Mouse (Mus musculus) hindbrain, postnatal 0 days (tissue): Measurements from ENCODE around the gene Slc11a2. TPM values are rescaled to one million over a fixed set of nuclear protein-coding genes. Genes with fewer than 3 reads are reported as not detected.
"Not testable (repeated sequence)": the region's sequence is repeated elsewhere in the genome, so short reads cannot be mapped to it uniquely, and the experiment has no call there.

Experiments
- ATAC-seq: fragments of 200-750 bp; cut with Nextera tagmentation; 2 replicates; pipeline ENCODE4 v1.8.0; 2017; ENCODE audit warnings: mild to moderate bottlenecking, moderate TSS enrichment, moderate library complexity
- DNase-seq: peaks from one replicate; pipeline ENCODE4 v3.0.0-alpha.2; 2015; ENCODE audit warnings: low spot score
- H3K27ac ChIP-seq: fragments of 300-500 bp; sonication (generic); 2 replicates; pipeline ENCODE4 v1.5.1; 2014; ENCODE audit warnings: mild to moderate bottlenecking
- H3K27me3 ChIP-seq: fragments of 300-500 bp; sonication (generic); 2 replicates; pipeline ENCODE4 v1.6.1; 2014; ENCODE audit warnings: low read length, mixed read lengths; ENCODE audit not compliant: insufficient read depth
- H3K36me3 ChIP-seq: fragments of 300-500 bp; sonication (generic); 2 replicates; pipeline ENCODE4 v1.6.1; 2014; ENCODE audit warnings: low read length, mixed read lengths; ENCODE audit not compliant: insufficient read depth
- H3K4me1 ChIP-seq: fragments of 300-500 bp; sonication (generic); 2 replicates; pipeline ENCODE4 v1.6.1; 2014; ENCODE audit warnings: antibody characterized with exemption, low read length, mixed read lengths; ENCODE audit not compliant: insufficient read depth
- H3K4me2 ChIP-seq: fragments of 300-500 bp; sonication (generic); 2 replicates; pipeline ENCODE4 v1.6.1; 2014; ENCODE audit warnings: low read depth, mild to moderate bottlenecking, low read length, moderate library complexity, mixed read lengths
- H3K4me3 ChIP-seq: fragments of 300-500 bp; sonication (generic); 2 replicates; pipeline ENCODE4 v1.5.1; 2014; ENCODE audit warnings: low read length
- H3K9ac ChIP-seq: fragments of 300-500 bp; sonication (generic); replicated peaks from 2 replicates; pipeline ENCODE4 v1.6.1; 2014; ENCODE audit warnings: mild to moderate bottlenecking, low read length, moderate library complexity, mixed read lengths
- H3K9me3 ChIP-seq: fragments of 300-500 bp; sonication (generic); 2 replicates; pipeline ENCODE4 v1.6.1; 2016; ENCODE audit warnings: low read length, mixed read lengths
- CTCF ChIP-seq: IDR thresholded peaks from 2 replicates; pipeline ENCODE4 v1.5.1; 2016; ENCODE audit warnings: antibody characterized with exemption, control low read depth, low read depth
- WGBS: fragments of 180-500 bp; shearing (Covaris S2); extraction: QIAGEN DNeasy Blood & Tissue Kit; methylation state at CpG from one replicate; pipeline ENCODE4 v1.1.7; 2014; 5-methylcytosine and 5-hydroxymethylcytosine counted together
- polyA plus RNA-seq: library from polyadenylated mRNA; unstranded; fragments of >200 nt; fragmentation: Nextera tagmentation; extraction: Ambion mirVana; gene quantifications from 2 replicates; pipeline ENCODE4 v1.2.1, GENCODE M21; 2015
- total RNA-seq: library from RNA; depleted of rRNA; stranded (reverse); fragments of >200 nt; gene quantifications from 2 replicates; pipeline ENCODE4 v1.2.3, GENCODE M21; 2014; rRNA removed

Gene Slc11a2
- total and polyA plus RNA-seq, 2 experiments from 2014 or later, result 14.5 to 25.1 TPM

- Histone ChIP-seq H3K9ac (no peak overlapping the region), H3K27ac (no peak overlapping the region), H3K9me3 (no peaks in the 10 kb centered on the region), H3K4me1 (no peaks in the 10 kb centered on the region), H3K4me3 (no peak overlapping the region), H3K36me3 (no peaks in the 10 kb centered on the region), H3K4me2 (no peak overlapping the region), H3K27me3 (no peaks in the 10 kb centered on the region)
- no peak for TF ChIP-seq CTCF
- DNase-seq (no peak), ATAC-seq (no peak)
Observed at GRCm38 (mm10) chr15:100345484-100345883, 79.4 kb downstream of the Slc11a2 start.

DNA sequence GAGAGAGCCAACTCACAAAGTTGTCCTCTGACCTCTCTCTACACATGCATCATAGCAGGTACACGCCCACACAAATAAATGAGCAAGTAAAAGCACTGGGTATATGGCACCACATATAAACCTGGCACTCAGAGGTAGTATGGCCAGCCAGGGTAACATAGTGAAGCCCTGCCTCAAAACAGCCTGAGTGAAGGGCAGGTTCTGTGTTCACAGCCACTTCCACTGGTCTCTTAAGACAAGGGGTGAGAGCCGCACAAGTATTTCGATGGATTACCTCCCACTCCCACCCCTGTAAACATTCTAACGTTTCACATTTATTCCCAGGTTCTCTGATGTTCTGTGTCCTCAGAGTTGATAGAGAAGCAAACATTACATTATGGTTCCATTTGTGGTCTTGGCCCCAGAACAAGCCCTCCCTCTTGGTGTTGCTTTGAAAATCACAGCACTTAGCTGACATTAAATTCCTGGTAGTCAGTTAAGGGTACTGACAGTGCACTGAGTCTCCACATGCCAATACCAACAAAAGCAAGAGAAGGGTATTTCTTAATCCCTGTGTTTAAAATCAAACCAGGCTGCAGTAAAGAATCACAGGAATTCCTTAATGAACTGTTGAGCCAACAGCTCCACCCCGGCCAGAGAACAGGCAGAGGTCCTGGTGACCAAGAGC, 83.4 kb downstream of the Slc11a2 start:
- not testable (repeated sequence) for DNase-seq, H3K9ac ChIP-seq, H3K27ac ChIP-seq, H3K36me3 ChIP-seq, H3K4me3 ChIP-seq, H3K9me3 ChIP-seq, H3K4me2 ChIP-seq, H3K4me1 ChIP-seq, ATAC-seq, H3K27me3 ChIP-seq
- 77% methylated on average over 4 of the region's 5 CpGs for WGBS

Other genes starting within 250 kb of the Slc11a2 start
- gene Atf1, start 197.3 kb downstream of the Slc11a2 start, total RNA-seq, result 5.9 and 9.8 TPM in 2 replicates
- gene Atf1, start 197.3 kb downstream of the Slc11a2 start, polyA plus RNA-seq, result 11.7 and 14.1 TPM in 2 replicates
- gene Tmprss12, start 144.2 kb downstream of the Slc11a2 start, total RNA-seq, result not detected in 2 replicates
- not detected in 2 replicates for gene Tmprss12, start 144.2 kb downstream of the Slc11a2 start, polyA plus RNA-seq
- gene Mettl7a1, start 120.9 kb downstream of the Slc11a2 start, total RNA-seq, result 4.9 and 9.3 TPM in 2 replicates
- 1.8 and 2.6 TPM in 2 replicates for gene Mettl7a1, start 120.9 kb downstream of the Slc11a2 start, polyA plus RNA-seq
- gene Mettl7a3, start 90.1 kb downstream of the Slc11a2 start, total RNA-seq, result 0.36 and 1.2 TPM in 2 replicates
- gene Mettl7a3, start 90.1 kb downstream of the Slc11a2 start, polyA plus RNA-seq, result 0.10 and 0.25 TPM in 2 replicates
- gene Methig1, start 71.9 kb downstream of the Slc11a2 start, total RNA-seq, result 0.31 and 1.3 TPM in 2 replicates
- not detected in 2 replicates for gene Methig1, start 71.9 kb downstream of the Slc11a2 start, polyA plus RNA-seq
- gene Mettl7a2, start 71.9 kb downstream of the Slc11a2 start, total RNA-seq, result not detected in 2 replicates
- gene Mettl7a2, start 71.9 kb downstream of the Slc11a2 start, polyA plus RNA-seq, result not detected in 2 replicates
- gene Higd1c, start 60.5 kb downstream of the Slc11a2 start, total RNA-seq, result not detected in 2 replicates
- gene Higd1c, start 60.5 kb downstream of the Slc11a2 start, polyA plus RNA-seq, result not detected in 2 replicates
- not detected in 2 replicates for gene Gm5475, start 2.9 kb downstream of the Slc11a2 start, total RNA-seq
- 0.10 and 0.19 TPM in 2 replicates for gene Gm5475, start 2.9 kb downstream of the Slc11a2 start, polyA plus RNA-seq
- 79.5 and 88.6 TPM in 2 replicates for gene Letmd1, start 44.0 kb upstream of the Slc11a2 start, total RNA-seq
- gene Letmd1, start 44.0 kb upstream of the Slc11a2 start, polyA plus RNA-seq, result 44.7 and 45.6 TPM in 2 replicates
- 50.2 and 53.9 TPM in 2 replicates for gene Csrnp2, start 70.4 kb upstream of the Slc11a2 start, total RNA-seq
- gene Csrnp2, start 70.4 kb upstream of the Slc11a2 start, polyA plus RNA-seq, result 27.3 and 29.9 TPM in 2 replicates
- gene Tfcp2, start 126.9 kb upstream of the Slc11a2 start, total RNA-seq, result 27.1 and 45.7 TPM in 2 replicates
- 34.9 and 35.6 TPM in 2 replicates for gene Tfcp2, start 126.9 kb upstream of the Slc11a2 start, polyA plus RNA-seq
- gene Pou6f1, start 174.9 kb upstream of the Slc11a2 start, total RNA-seq, result 84.1 and 85.2 TPM in 2 replicates
- 23.8 and 24.9 TPM in 2 replicates for gene Pou6f1, start 174.9 kb upstream of the Slc11a2 start, polyA plus RNA-seq
- gene Dazap2, start 190.3 kb upstream of the Slc11a2 start, total RNA-seq, result 108 and 141 TPM in 2 replicates
- 156 and 164 TPM in 2 replicates for gene Dazap2, start 190.3 kb upstream of the Slc11a2 start, polyA plus RNA-seq
- 2.7 and 5.8 TPM in 2 replicates for gene Smagp, start 211.9 kb upstream of the Slc11a2 start, total RNA-seq
- 3.3 and 4.3 TPM in 2 replicates for gene Smagp, start 211.9 kb upstream of the Slc11a2 start, polyA plus RNA-seq
- 0.61 and 0.63 TPM in 2 replicates for gene Bin2, start 244.5 kb upstream of the Slc11a2 start, total RNA-seq
- 1.1 and 1.4 TPM in 2 replicates for gene Bin2, start 244.5 kb upstream of the Slc11a2 start, polyA plus RNA-seq